Mouse (Mus musculus) kidney, postnatal 0 days (tissue): ENCODE data around the gene Tmem207. TPM values are rescaled to one million over a fixed set of nuclear protein-coding genes. Genes with fewer than 3 reads are reported as not detected.
A peak's percentile ranks its signal among the peaks of the same experiment; 100 is the strongest.

ENCODE experiments used
- ATAC-seq: fragments of 200-750 bp; cut with Nextera tagmentation; replicated peaks from 2 replicates; pipeline ENCODE4 v1.8.0; 2017; ENCODE audit warnings: low read depth, moderate number of reproducible peaks, moderate TSS enrichment, moderate library complexity; ENCODE audit not compliant: low FRiP score
- DNase-seq: peaks from one replicate; pipeline ENCODE4 v3.0.0-alpha.2; 2016; ENCODE audit warnings: low spot score
- H3K27ac ChIP-seq: fragments of 300-500 bp; sonication (generic); 2 replicates; pipeline ENCODE4 v1.5.1; 2014; ENCODE audit warnings: mild to moderate bottlenecking
- H3K27me3 ChIP-seq: fragments of 300-500 bp; sonication (generic); 2 replicates; pipeline ENCODE4 v1.6.1; 2014; ENCODE audit warnings: low read length, mixed read lengths; ENCODE audit not compliant: insufficient read depth
- H3K36me3 ChIP-seq: fragments of 300-500 bp; sonication (generic); 2 replicates; pipeline ENCODE4 v1.6.1; 2014; ENCODE audit warnings: low read length, mixed read lengths; ENCODE audit not compliant: insufficient read depth
- H3K4me1 ChIP-seq: fragments of 300-500 bp; sonication (generic); replicated peaks from 2 replicates; pipeline ENCODE4 v1.6.1; 2014; ENCODE audit warnings: antibody characterized with exemption, low read length, mixed read lengths; ENCODE audit not compliant: insufficient read depth
- H3K4me2 ChIP-seq: fragments of 300-500 bp; sonication (generic); 2 replicates; pipeline ENCODE4 v1.6.1; 2014; ENCODE audit warnings: mild to moderate bottlenecking, low read length, moderate library complexity, mixed read lengths
- H3K4me3 ChIP-seq: fragments of 300-500 bp; sonication (generic); replicated peaks from 2 replicates; pipeline ENCODE4 v1.5.1; 2014; ENCODE audit warnings: low read depth, low read length
- H3K9ac ChIP-seq: fragments of 300-500 bp; sonication (generic); 2 replicates; pipeline ENCODE4 v1.6.1; 2014; ENCODE audit warnings: low read depth, low read length
- H3K9me3 ChIP-seq: fragments of 300-500 bp; sonication (generic); replicated peaks from 2 replicates; pipeline ENCODE4 v1.6.1; 2016; ENCODE audit warnings: low read length, inconsistent platforms, mixed read lengths
- CTCF ChIP-seq: IDR thresholded peaks from 2 replicates; pipeline ENCODE4 v1.5.1; 2016; ENCODE audit warnings: antibody characterized with exemption, low read depth, mild to moderate bottlenecking, moderate library complexity
- WGBS: fragments of 180-500 bp; shearing (Covaris S2); extraction: QIAGEN DNeasy Blood & Tissue Kit; methylation state at CpG from one replicate; pipeline ENCODE4 v1.1.7; 2014; 5-methylcytosine and 5-hydroxymethylcytosine counted together
- polyA plus RNA-seq: library from polyadenylated mRNA; unstranded; fragments of >200 nt; fragmentation: Nextera tagmentation; extraction: Ambion mirVana; gene quantifications from 2 replicates; pipeline ENCODE4 v1.2.1, GENCODE M21; 2015

The Tmem207 gene
- polyA plus RNA-seq, 1 experiment from 2014 or later = 2.1 TPM

GRCm38 (mm10) chr16:26552234-26552633 lies 25.7 kb upstream of the Tmem207 start:
- Histone ChIP-seq H3K27ac (no peak overlapping the region), H3K9me3 (no peaks in the 10 kb centered on the region), H3K4me2 (no peak overlapping the region), H3K4me3 (no peak overlapping the region), H3K36me3 (no peaks in the 10 kb centered on the region), H3K4me1 (no peaks in the 10 kb centered on the region), H3K9ac (no peak overlapping the region), H3K27me3 (no peaks in the 10 kb centered on the region)
- no peak for DNase-seq
- WGBS = 33% methylated on average over 3 of the region's 3 CpGs
- ATAC-seq = no peak
- no peak for TF ChIP-seq CTCF

- H3K27ac ChIP-seq = no peak overlapping the region
- ATAC-seq (no peak), DNase-seq (no peak)
- H3K9me3 ChIP-seq = no peaks in the 10 kb centered on the region
- no peak overlapping the region for H3K4me2 ChIP-seq
- no peak overlapping the region for H3K9ac ChIP-seq
- H3K36me3 ChIP-seq = no peaks in the 10 kb centered on the region
- no peaks in the 10 kb centered on the region for H3K4me1 ChIP-seq
- WGBS = 93% methylated on average over 2 of the region's 2 CpGs
- H3K27me3 ChIP-seq = no peaks in the 10 kb centered on the region
- TF ChIP-seq CTCF = no peak
- H3K4me3 ChIP-seq = no peak overlapping the region
These were observed 22.7 kb upstream of the Tmem207 start for GRCm38 (mm10) chr16:26549221-26549620.

- no peak for ATAC-seq
These were observed 20.3 kb upstream of the Tmem207 start for GRCm38 (mm10) chr16:26546879-26547206.

GRCm38 (mm10) chr16:26546170-26546878 lies 19.8 kb upstream of the Tmem207 start:
- H3K9me3 ChIP-seq = no peaks in the 10 kb centered on the region
- peak; percentile 85 for DNase-seq
- no peak overlapping the region for H3K9ac ChIP-seq
- H3K4me2 ChIP-seq = no peak overlapping the region
- no peaks in the 10 kb centered on the region for H3K4me1 ChIP-seq
- H3K4me3 ChIP-seq = no peak overlapping the region
- TF ChIP-seq CTCF = no peak
- ATAC-seq = 0 out of 2 replicates have a peak, but pooled peaks have one; percentile 7
- H3K36me3 ChIP-seq = no peaks in the 10 kb centered on the region
- H3K27me3 ChIP-seq = no peaks in the 10 kb centered on the region
- no peak overlapping the region for H3K27ac ChIP-seq
- WGBS = 8% methylated on average over 7 of the region's 7 CpGs

More at GRCm38 (mm10) chr16:26546879-26547206, 20.3 kb upstream of the Tmem207 start:
- DNase-seq = no peak
- WGBS = 66% methylated on average over 1 of the region's 1 CpGs
- H3K27me3 ChIP-seq = no peaks in the 10 kb centered on the region
- H3K36me3 ChIP-seq = no peaks in the 10 kb centered on the region
- H3K4me3 ChIP-seq = no peak overlapping the region
- TF ChIP-seq CTCF = no peak
- H3K9ac ChIP-seq = no peak overlapping the region
- no peaks in the 10 kb centered on the region for H3K4me1 ChIP-seq
- H3K9me3 ChIP-seq = no peaks in the 10 kb centered on the region
- no peak overlapping the region for H3K27ac ChIP-seq
- H3K4me2 ChIP-seq = no peak overlapping the region

GRCm38 (mm10) chr16:26532287-26532686 lies 5.7 kb upstream of the Tmem207 start:
- Histone ChIP-seq H3K27ac (no peak overlapping the region), H3K9me3 (no peaks in the 10 kb centered on the region), H3K4me1 (no peaks in the 10 kb centered on the region), H3K27me3 (0 out of 2 replicates have a peak, but pooled peaks cover 4% of the 10 kb centered on the region), H3K36me3 (no peaks in the 10 kb centered on the region), H3K4me3 (no peak overlapping the region), H3K4me2 (no peak overlapping the region), H3K9ac (no peak overlapping the region)
- peak; percentile 31 for DNase-seq
- ATAC-seq = no peak
- 59% methylated on average over 1 of the region's 1 CpGs for WGBS
- peak; percentile 52 for TF ChIP-seq CTCF

- no peak overlapping the region for H3K4me3 ChIP-seq
- no peak overlapping the region for H3K9ac ChIP-seq
- no peak for TF ChIP-seq CTCF
- H3K9me3 ChIP-seq = no peaks in the 10 kb centered on the region
- no peak overlapping the region; the same call in 1 of the 2 replicates for H3K4me2 ChIP-seq
- DNase-seq = peak; percentile 35
- H3K27me3 ChIP-seq = 0 out of 2 replicates have a peak, but pooled peaks cover 4% of the 10 kb centered on the region
- no peak overlapping the region for H3K27ac ChIP-seq
- no peaks in the 10 kb centered on the region for H3K36me3 ChIP-seq
- H3K4me1 ChIP-seq = no peaks in the 10 kb centered on the region
- 49% methylated on average over 1 of the region's 1 CpGs for WGBS
- ATAC-seq = 0 out of 2 replicates have a peak, but pooled peaks have one; percentile 13
These were observed 3.9 kb upstream of the Tmem207 start for GRCm38 (mm10) chr16:26530451-26530850.
